Mouse (Mus musculus): Measurements from ENCODE around the gene Kcnn1.

- TF ChIP-seq CTCF (IDR thresholded peaks at IDR 0.05; ENCODE audit: borderline replicate concordance, control insufficient read depth, extremely low read depth, insufficient read depth, low read length, poor library complexity): no peak; the same call in 1 of the 2 replicates
- TF ChIP-seq POLR2A (IDR thresholded peaks at IDR 0.05; ENCODE audit: control insufficient read depth, extremely low read depth, insufficient read depth, low read length, poor library complexity): no peak
These were observed 24.2 kb downstream of the Kcnn1 start for GRCm38 (mm10) chr8:70838654-70839407.

Measured in thymus, adult 2 months (tissue).